Mouse (Mus musculus) layer of hippocampus, postnatal 36 days (tissue): ENCODE results near the gene Satb1. TPM values are rescaled to one million over a fixed set of nuclear protein-coding genes. Genes with fewer than 3 reads are reported as not detected.

Source experiments
- DNase-seq, 2 experiments: peaks; one replicate each; pipeline ENCODE4 v3.0.0; 2022
- total RNA-seq, 2 experiments: library from RNA; stranded (reverse); gene quantifications; 2 replicates each; pipeline ENCODE4 v1.2.3; 2021

Satb1 gene
- total RNA-seq = 10 to 100 TPM; 70.6 to 73.3 TPM

DNA sequence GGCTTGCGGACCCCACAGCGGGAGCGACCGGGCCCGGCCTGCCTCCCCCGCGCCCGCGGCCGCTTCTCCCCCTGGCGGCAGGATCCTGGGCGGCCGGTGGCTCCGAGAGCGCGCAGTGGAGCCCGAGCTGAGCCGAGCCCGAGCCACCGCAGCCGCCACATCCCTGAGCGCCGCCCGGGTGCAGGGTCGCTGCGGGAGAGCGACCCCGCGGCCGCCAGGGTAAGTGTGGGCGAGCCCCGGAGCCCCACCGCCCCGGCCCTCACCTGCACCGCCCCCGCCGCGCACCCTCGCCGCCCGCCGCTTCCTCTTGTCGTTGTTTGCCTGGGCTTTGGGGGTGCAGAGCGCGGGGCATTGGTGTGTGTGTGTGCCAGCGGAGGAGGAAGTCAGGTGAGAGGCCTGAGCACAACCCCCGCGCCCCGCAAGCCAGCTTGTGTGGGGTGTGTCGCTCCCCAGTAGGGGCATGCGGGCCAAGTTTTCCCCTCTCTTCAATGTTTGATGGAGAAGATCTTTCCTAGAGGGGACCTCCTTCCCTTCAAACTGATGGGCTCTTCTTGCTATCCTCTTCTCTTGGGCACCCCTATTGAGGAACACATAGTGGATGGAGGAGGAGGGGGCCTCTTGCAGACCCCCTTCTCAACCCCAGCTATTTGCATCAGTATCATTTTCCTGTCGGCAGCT is at the start of gene Satb1:
Satb1 (minus strand) TSS at position 391 of the 678 bp plus-strand sequence.
- DNase-seq = peak in 1 of 2 experiments; percentile 21

DNA sequence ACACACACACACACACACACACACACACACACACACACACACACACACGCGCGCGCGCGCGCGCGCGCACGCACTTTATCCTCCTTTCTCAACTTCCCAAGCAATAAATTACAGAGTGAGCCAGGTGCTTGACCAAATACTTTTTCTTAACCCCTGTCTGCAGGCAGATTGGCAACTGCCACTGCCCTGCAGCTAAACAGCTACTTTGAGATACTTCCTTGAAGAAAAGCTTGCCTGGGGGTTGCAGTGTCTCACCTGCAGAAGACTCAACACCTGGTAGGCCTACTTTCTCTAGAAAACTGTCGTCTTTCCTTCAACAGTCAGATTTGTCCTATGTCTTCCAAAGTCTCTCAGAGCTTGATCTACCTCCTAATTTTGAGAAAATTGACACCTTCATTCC is 49.5 kb upstream of the Satb1 start:
- DNase-seq = no peak

DNA sequence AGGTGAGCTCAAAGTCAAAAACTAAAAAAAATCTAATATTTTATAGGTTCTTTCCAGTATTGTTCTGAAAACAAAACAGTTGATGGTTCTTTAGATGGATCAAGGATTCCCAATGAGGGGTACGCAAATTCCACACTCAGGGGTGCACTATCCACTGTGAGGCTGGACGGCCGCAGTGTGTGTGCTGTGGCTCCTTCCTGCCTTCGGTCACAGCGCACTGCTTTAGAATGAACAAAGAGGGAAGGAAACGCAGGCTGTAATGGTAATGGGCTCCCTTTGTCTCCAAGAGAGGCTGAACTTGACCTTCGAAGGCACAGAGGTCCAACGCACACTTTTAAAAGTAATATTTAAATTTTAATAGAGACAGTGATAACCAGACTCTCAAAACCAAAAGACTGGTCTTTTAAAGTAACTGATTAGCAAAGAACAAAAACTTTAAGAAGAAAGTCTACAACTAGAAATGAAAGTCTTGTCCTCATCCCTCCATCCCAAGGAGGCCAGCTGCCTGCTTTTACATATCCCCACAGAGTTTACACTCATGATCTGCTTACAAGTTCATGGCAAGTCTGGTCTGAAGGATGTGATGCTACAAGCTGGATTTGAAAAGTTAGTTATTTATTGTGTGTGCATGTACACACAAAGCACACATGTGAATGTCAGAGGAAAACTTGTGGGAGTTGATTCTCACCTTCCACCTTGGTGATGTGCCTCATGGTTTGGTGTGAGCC is 48.0 kb upstream of the Satb1 start:
- DNase-seq = no peak

DNA sequence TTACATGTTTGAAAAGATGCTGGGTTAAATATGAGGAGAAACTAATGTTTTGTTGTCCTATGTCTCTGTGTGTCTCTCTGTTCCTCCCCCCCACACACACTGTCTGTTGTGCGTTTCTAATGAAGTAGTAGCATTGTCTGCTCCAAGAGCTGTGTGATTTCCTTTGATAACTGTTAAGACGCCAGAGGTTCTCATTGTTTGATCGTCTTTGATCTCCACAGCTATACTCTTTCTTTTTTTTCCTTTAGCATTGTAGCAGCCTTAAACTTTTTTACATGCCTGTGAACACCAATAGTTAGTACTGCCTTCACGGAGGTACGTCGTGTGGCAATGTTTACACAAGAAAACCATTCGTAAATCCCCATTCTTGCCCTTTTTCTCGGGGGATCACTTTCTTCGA is 47.1 kb upstream of the Satb1 start:
- DNase-seq = no peak

DNA sequence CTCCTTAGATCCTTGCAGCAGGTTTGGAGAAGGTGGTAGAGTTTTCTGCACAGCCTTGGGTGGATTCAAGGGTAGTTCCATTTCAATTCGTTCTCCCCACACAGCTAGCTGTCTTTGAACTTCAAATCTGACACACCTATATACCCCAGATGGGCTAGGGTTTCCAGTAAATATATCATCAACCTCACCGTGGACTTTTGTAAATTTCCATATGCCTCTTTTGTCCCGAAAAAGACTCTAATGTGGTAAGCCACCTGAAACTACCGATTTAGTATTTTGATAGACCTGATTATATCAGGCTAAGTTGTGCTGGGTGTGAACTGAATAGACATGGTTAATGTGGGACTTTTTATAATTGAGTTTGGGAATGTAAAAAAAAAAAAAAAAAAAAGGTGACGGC is 46.6 kb upstream of the Satb1 start:
- no peak for DNase-seq

DNA sequence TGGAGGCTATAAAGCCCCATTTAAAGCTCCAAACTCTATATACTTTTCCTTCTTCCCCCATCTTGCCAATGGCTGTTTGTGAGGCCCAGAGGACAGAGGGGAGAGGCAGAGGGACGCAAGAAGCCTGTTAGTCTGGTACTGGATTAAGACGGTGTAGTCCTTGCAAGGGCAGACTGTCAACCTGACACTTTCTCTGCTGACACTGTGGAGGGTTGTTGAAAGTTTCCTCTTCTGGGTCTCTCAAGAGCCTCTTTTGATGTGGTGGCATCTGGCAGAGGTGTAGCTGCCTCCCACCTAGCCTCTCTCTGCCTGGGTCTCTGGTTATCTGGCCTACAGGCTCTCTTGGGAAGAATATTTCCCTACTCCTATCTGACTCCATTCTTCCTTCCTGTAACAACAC is 46.1 kb upstream of the Satb1 start:
- no peak for DNase-seq

DNA sequence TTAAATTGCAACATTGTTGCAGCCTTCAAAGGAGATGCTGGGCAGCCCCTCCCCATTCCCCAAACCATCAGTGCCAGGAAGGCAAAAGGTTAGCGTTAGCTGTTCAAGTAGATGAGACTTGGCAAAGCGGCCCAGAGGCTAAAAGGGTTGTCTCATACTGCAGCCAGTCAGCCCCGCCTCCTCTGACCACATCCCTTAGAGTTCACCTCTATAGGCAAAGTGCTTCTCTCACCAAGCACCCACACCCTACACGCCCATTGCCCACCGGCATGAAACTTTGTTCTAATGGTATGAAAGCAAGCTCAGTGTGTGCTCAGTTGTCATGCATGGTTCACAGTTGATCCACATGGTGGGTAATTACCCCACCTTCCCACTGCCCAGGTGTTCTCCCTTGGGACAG is 43.4 kb upstream of the Satb1 start:
- no peak for DNase-seq

DNA sequence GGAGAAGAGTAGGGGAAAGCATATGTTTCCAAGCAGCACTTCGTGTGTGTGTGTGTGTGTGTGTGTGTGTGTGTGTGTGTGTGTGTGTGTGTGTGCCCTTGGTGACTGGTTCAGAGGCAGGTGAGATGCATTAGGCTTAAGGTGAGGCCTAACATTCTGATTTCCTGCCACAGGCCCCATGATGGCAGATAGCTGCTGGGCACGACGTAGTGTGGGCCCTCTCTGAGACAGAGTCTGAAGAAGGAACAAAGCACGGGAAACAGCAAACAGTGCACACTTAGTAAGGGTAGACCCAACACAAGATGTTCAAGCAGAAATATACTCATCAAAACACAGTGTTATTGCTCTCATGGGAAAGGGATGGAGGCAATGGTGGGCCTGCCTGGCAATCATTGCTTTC is 24.5 kb upstream of the Satb1 start:
- no peak for DNase-seq

DNA sequence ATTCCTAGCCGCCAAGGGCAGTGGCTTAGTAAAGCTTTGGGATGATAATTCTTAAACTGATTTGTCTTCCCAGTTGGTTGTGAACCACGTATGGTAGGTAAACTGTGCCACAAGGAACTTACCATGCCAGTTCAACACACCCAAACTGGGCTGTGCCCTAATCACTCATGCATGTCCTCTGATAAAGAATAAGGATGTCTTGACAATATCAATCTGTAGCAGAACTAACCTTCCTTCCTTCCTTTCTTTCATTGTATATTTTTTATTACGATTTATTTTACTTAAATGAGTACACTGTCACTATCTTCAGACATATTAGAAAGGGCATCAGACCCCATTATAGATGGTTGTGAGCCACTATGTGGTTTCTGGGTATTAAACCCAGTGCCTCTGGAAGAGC is 23.2 kb upstream of the Satb1 start:
- DNase-seq = no peak

DNA sequence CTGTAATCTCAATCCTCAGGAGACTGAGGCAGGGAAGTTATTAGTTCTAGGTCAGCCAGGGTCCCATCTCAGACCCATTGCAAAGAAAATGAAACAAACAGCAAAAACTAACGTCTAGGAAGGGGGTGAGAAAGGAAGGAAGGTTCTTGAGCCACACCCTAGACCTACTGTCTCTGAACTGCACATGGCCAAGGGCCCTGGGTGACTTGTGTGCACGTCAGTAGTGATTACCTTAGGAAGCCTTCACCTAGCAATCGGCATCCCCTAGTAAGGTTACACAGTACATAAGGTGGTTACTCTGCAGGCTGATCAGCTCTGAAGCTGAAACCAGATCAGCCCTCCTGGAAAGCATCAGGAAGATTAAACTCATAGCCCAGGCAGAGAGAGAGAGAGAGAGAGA is 22.2 kb upstream of the Satb1 start:
- DNase-seq = no peak

DNA sequence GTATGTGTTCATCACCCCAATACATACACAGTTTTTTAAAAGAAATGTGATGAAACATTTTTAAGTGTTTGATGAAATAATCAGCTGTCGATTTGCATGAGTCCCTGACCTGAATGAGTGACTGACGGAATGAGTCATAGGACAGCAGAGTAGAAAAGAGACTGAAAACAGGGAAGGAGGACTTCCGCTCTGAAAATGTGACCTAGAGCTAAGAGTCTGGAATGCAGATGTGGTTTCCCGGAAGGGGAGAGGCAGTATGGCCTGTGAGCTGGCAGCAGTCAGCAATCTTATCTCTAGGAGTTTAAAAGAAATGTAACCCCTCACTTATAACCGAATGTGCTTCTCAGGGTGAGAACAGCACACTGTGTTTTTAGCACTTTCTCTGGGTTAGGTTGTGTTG is 20.9 kb upstream of the Satb1 start:
- DNase-seq = no peak

DNA sequence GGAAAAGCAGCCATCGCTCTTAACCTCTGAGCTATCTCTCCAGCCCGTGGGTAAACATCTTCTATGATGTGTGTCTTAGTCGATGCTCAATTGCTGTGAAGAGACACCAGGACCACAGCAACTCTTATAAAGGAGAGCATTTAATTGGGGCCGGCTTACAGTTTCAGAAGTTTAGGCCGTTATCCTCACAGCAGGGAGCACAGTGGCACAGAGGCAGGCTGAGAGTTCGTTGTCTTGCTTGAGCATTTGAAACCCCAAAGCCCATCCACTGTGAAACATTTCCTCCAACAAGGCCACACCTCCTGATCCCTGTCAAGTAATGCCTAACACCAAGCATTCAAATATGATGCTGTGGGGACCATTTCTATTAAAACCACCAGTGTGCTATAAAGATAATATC is 7.5 kb upstream of the Satb1 start:
- no peak for DNase-seq

DNA sequence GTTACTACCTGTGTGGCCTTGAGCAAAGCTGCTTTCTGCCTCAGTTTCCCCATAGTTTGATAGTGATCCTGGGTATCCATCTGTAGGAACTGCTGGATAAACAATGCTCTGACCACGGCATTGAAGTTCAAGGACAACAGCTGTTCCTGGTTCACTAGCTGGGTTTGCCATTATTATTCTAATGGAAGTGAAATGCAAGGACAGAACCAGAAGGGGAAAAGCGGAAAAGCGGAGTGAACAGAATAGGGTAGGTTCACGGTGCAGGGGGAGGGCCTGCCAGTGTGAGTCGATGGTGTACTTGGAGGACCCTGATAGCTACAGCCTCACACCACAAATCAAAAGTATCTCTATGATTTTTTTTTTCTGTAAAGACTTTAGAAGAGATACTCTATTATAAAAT is 6.4 kb upstream of the Satb1 start:
- DNase-seq = no peak

DNA sequence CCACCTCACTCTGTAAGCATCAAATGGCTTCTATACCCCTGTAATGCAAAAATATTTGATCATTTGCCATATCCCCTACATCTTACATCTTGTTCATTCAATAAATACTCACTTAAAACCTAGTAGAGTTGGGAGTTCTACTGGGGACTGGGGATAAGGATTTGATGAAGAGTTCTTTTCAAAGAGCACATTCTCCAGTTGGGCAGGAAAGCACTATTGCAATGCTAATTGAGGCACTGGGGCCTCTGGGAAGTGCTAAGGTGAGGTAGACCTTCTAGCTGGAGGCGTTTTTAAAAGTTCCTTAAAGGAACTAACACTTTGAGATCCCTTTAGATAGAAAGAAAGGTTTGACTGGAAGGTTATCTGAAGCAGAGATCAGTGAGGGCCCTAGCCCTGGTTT is 3.8 kb upstream of the Satb1 start:
- DNase-seq = no peak

DNA sequence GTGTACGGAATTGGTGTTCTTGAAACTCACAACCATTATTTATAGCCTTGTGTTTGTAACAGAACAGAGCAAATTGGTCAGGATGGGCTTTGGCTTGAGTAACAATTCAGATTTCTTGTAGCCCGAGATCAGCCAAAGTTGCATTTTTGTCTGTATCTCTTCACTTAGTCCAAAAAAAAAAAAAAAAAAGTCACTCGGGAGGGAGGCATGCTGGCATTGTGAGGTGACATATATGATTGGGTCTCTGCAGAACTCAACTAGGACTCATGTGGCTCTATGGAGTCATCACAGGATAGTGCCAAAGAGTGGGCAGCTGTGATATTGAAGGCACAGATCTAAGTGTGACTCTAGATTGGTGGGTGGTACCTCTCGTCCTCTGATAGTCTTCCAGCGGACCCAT is 3.2 kb upstream of the Satb1 start:
- DNase-seq = no peak

DNA sequence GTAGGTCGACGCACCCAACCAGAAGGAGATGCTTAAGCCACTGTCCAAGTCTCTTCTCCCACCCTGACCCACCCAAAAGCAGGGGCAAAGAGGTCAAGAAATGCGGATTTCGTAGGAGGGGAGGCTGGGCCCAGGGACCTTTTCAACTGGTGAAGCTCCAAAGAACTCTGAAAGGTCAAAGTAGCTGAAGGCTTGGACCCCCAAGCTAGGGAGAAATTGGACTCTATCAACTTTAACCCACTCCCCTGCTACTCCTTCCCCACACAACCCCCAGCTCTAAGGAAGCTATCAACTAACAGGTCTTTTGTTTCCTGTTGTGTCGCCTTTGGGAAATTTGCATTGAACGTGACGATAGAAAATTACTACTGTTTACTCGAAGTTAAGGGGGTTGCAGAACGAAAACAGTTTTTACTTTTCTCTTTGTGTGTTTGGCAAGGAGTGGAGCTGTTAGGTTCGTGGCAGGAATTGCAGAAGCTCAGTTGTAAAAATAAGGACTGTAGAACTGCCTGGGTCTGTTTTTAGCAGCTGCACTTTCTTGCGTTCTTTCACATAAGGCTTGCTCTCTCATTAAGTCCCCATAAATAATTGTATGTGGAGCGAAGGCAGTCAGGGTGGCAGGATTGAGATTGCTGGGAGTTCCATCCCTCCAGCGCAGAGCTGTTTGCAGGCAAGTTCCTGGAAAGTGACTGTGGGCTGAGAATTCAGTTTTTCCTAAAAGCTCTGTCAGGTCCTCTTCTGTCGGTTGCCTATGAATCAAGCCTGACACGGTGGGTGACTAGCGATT is 680 bp upstream of the Satb1 start:
- DNase-seq = peak in 1 of 2 experiments; percentile 8

DNA sequence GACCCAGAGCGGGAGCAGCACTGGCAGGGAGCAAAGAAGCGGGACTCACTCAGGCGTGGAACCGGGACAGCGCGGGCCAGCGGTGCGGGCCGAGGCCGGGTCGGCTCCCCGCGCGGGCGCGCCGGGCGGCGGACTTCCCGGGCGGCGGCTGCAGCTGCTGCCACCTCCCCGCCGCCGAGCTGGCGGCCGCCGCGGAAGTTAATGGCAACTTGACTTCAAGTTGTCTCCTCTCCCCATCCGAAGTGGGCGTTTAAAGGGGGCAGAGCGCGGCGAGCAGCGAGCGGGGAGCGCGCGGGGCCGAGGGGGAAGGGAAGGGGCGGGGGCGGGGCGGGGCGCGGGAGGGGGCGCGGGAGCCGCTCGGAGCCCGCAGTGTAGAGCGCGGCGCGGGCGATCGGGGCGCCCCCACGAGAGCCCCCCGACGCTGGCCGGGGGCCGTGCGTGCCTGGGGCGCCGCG is 642 bp downstream of the Satb1 start:
- peak in 1 of 2 experiments; percentile 22 for DNase-seq

DNA sequence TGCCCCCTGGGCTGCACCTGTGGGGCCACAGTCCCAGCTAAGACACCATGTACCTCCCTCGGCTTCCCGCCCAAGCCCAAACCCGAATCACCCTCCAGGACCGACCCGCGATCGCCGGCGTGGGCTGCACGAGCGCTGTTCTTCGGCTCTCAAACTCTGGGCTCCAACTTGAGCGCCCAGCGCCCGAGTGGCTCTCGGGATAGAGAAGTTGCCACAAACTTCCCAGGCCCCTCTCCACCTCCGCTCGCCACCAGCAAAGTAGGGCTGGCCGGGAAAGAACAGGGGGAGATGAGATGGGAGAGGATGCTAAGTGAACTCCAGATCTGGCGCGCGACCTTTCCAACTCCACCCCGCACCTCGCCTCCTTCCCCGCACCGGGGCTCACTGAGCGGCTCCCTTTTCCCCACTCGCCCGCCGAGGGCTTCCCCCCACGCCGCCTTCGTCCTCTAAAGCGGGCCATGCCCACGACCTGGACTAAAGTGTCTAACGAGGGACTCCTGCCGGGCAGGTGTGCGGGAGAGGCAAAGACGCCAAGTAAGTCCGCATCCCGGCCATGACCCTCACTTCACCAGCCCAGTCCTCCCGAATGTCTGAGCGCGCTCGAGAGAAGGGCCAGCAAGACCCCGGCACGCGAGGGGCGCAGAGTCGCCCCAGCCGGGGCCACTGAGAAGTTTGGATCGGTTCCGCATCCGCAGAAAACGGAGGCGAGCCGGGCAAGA is 1.2 kb downstream of the Satb1 start:
- peak in 1 of 2 experiments; percentile 7 for DNase-seq

DNA sequence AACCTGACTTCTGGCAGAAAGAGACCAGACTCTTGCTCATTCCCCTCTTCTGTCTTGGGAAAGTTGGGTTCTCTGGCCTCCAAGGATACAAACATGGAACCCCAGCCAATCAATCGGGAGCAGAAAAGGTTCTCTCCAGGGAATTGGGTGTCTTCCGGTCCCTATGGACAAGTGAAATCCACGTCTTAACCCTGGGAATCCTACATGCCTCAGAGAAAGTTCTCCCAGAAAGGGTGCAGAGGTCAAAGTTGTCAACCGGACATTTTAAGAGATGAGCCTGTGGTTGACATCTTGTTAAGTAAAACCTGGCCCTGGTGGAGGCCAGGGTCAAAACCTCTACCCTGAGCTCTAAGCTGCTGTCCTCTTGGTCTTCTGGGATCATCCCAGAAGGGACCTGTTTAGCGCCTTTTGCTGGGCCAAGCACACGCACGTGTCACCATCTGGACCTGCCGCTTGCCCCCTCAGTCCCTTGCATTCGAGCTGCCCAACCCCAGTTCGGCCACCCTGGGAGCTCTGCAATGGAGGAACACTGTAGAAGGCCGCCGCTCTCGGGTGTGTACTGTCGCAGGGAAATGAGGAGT is 1.9 kb downstream of the Satb1 start:
- DNase-seq = no peak

DNA sequence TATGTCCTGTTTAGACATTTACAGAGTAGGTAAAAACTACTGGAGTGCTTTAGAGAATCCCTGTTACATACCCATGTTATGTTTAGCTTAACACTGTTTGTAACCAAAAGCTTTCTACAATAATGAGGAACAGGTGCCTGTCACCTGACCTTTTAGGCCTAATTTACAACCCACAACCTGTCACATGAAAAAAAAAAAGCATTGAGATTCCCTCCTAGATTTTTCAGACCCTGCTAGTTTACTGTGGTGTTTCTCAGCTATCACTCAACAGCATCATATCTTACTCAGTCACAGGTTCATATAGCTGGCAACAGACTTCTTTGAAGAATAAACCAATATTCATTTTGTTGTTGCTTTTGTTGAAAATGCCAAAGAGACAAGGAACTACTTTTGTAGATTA is 3.7 kb downstream of the Satb1 start:
- DNase-seq = no peak

DNA sequence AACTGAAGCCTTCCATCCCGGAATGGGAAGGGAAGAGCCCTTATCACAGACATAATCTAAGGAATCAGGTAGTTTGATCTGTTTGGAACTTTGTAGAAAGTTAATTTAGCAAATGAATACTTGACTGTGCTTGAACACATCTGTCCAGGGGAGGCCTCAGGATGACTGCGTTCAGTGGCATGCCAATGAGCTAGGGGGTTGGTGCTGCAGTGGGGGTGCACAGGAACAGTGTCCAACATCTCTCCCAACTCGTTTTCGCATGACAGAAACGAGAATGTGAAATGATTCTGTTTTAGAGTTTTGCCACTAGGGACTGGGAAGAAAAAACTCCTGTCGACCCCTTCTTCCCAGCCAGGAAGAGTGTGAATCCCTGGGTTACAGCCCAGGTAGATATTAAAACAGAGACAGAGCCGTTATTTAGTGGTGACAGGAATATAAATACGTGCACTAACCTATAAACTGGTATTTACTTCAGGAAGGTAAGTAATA is 5.1 kb downstream of the Satb1 start:
- DNase-seq = no peak

DNA sequence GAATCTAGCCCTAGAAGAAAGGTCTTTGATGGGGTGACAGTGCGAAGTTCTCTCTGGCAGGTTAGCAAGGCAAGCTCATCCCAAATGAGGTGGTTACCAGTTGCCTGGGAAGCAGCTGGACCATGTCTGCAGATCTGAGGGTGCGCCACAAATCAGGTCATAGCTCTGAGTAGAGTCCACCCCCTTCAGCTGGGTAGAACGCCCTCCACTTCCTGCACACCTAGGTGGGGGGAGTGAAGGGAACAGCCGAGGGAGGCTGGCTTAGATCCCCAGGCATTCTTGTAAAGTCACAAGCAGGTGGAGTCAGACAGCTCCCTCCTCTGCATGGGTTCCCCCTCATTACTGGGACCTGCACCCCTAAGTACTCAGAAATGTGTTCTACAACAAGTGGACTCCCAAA is 6.6 kb downstream of the Satb1 start:
- no peak for DNase-seq
